ENCODE assay signal across 9 mouse cellular contexts in genomic region chr11:77486798-77487197, GRCm38 (mm10). TPM values are rescaled to one million over a fixed set of nuclear protein-coding genes. Genes with fewer than 3 reads are reported as not detected.
DNase-seq lines count a peak whose midpoint lies in the region; ATAC-seq lines count a peak whose summit lies in the region.
"Had no signal": no experiment of that assay in that cellular context is flagged by ENCODE, and none has a peak within 500 bp of the region (broad histone marks: within the 10 kb centered on the region; RNA-seq: fewer than 3 reads in every experiment).

No protein-coding gene starts in this region.

- WGBS in hindbrain, embryonic 16.5 days, result 26% methylated on average over 5 of the region's 5 CpGs
- 70% methylated on average over 5 of the region's 5 CpGs for WGBS in stomach, embryonic 16.5 days

- no peaks in the 10 kb centered on the region for H3K27me3 ChIP-seq in hindbrain, embryonic 16.5 days (replicated peaks; ENCODE audit: control insufficient read depth, insufficient read depth, low read length)
- H3K27me3 ChIP-seq in stomach, embryonic 16.5 days (ENCODE audit: control insufficient read depth, insufficient read depth, low read length), result no peaks in the 10 kb centered on the region

- peak overlapping the region; percentile 60 for H3K27ac ChIP-seq in hindbrain, embryonic 16.5 days (ENCODE audit: low read depth, low read length)
- H3K27ac ChIP-seq in stomach, embryonic 16.5 days (ENCODE audit: low read length), result no peak overlapping the region

- ATAC-seq in hindbrain, embryonic 16.5 days, result 0 out of 2 replicates have a peak, but pooled peaks have one; percentile 25
- no peak for ATAC-seq in stomach, embryonic 16.5 days (ENCODE audit: insufficient read depth, low FRiP score)
- no peak for ATAC-seq in monocyte, adult 5-6 weeks (replicated peaks; ENCODE audit: insufficient number of reproducible peaks, low FRiP score, low TSS enrichment, poor library complexity, severe bottlenecking)

- no peaks in the 10 kb centered on the region for H3K9me3 ChIP-seq in hindbrain, embryonic 16.5 days (ENCODE audit: control insufficient read depth, low read length)
- no peaks in the 10 kb centered on the region for H3K9me3 ChIP-seq in stomach, embryonic 16.5 days (replicated peaks; ENCODE audit: control insufficient read depth, low read length)

- H3K4me1 ChIP-seq in hindbrain, embryonic 16.5 days (ENCODE audit: control insufficient read depth, insufficient read depth, low read depth, low read length), result peaks cover 55% of the 10 kb centered on the region
- peaks cover 43% of the 10 kb centered on the region for H3K4me1 ChIP-seq in stomach, embryonic 16.5 days (ENCODE audit: control insufficient read depth, insufficient read depth, low read length)

- peak overlapping the region; percentile 23 for H3K4me3 ChIP-seq in hindbrain, embryonic 16.5 days (ENCODE audit: low read length)
- no peak overlapping the region for H3K4me3 ChIP-seq in stomach, embryonic 16.5 days (replicated peaks; ENCODE audit: low read length)

- peak; percentile 89 for DNase-seq in heart, adult 11 months
- no peak for DNase-seq in heart, adult 8-10 months (ENCODE audit: low spot score)
- DNase-seq in retina, postnatal 1 day, result peak; percentile 49
- no peak for DNase-seq in retina, embryonic 14.5 days (ENCODE audit: low spot score)
- no peak for DNase-seq in thymus, postnatal 25 days
- DNase-seq: adrenal gland, postnatal 25 days had no signal

- no peaks in the 10 kb centered on the region for H3K36me3 ChIP-seq in hindbrain, embryonic 16.5 days (ENCODE audit: control insufficient read depth, insufficient read depth, low read length)
- H3K36me3 ChIP-seq in stomach, embryonic 16.5 days (ENCODE audit: control insufficient read depth, insufficient read depth, low read length), result no peaks in the 10 kb centered on the region

- peak overlapping the region; percentile 37 for H3K9ac ChIP-seq in hindbrain, embryonic 16.5 days (ENCODE audit: low read depth, low read length)
- H3K9ac ChIP-seq in stomach, embryonic 16.5 days (ENCODE audit: low read length), result peak overlapping the region; percentile 19; the same call in 1 of the 2 replicates

- peak overlapping the region; percentile 76 for H3K4me2 ChIP-seq in hindbrain, embryonic 16.5 days (ENCODE audit: low read length)
- H3K4me2 ChIP-seq in stomach, embryonic 16.5 days (ENCODE audit: low read depth, low read length), result no peak overlapping the region

RNA-seq across cellular contexts. Expression of gene Ankrd13b, which starts 2.7 kb away (rescaled TPM):
- 10 to 100 TPM in 2 of 4 experiments, 1 to 10 TPM in 2; 7.5 to 11.6 (median 9.9) TPM for total RNA-seq in heart, adult 8-10 months (2022)
- 23.3 and 30.4 TPM in 2 replicates for polyA plus RNA-seq in hindbrain, embryonic 16.5 days (2015; fragmentation: Nextera tagmentation; extraction: Ambion mirVana)
- 2.4 and 2.8 TPM in 2 replicates for polyA plus RNA-seq in stomach, embryonic 16.5 days (2015; fragmentation: Nextera tagmentation; extraction: Ambion mirVana)
- total RNA-seq in monocyte, adult 5-6 weeks (2017), result 0.58 TPM in 1 of 3 replicates, not detected in the others

RNA-seq across cellular contexts. Expression of gene Git1, which starts 6.6 kb away (rescaled TPM):
- 10 to 100 TPM; 53.5 to 63.3 (median 57.1) TPM for total RNA-seq in heart, adult 8-10 months (2022)
- polyA plus RNA-seq in hindbrain, embryonic 16.5 days (2015; fragmentation: Nextera tagmentation; extraction: Ambion mirVana), result 14.0 and 18.0 TPM in 2 replicates
- polyA plus RNA-seq in stomach, embryonic 16.5 days (2015; fragmentation: Nextera tagmentation; extraction: Ambion mirVana), result 7.9 and 9.1 TPM in 2 replicates
- 10.6 to 14.7 TPM (median 13.6 TPM) in 3 replicates for total RNA-seq in monocyte, adult 5-6 weeks (2017)

RNA-seq across cellular contexts. Expression of gene Coro6, which starts 24.6 kb away (rescaled TPM):
- 100 to 1,000 TPM; 221 to 251 (median 232) TPM for total RNA-seq in heart, adult 8-10 months (2022)
- 1.3 and 1.9 TPM in 2 replicates for polyA plus RNA-seq in hindbrain, embryonic 16.5 days (2015; fragmentation: Nextera tagmentation; extraction: Ambion mirVana)
- polyA plus RNA-seq in stomach, embryonic 16.5 days (2015; fragmentation: Nextera tagmentation; extraction: Ambion mirVana), result 0.12 and 2.0 TPM in 2 replicates
- 0.19 to 1.1 TPM in 2 of 3 replicates, not detected in the other for total RNA-seq in monocyte, adult 5-6 weeks (2017)

RNA-seq across cellular contexts. Expression of gene Abhd15, which starts 28.1 kb away (rescaled TPM):
- total RNA-seq in heart, adult 8-10 months (2022), result 1 to 10 TPM; 1.7 to 3.2 (median 2.2) TPM
- polyA plus RNA-seq in hindbrain, embryonic 16.5 days (2015; fragmentation: Nextera tagmentation; extraction: Ambion mirVana), result 2.2 and 2.9 TPM in 2 replicates
- 3.2 and 4.2 TPM in 2 replicates for polyA plus RNA-seq in stomach, embryonic 16.5 days (2015; fragmentation: Nextera tagmentation; extraction: Ambion mirVana)
- 3.7 to 13.8 TPM (median 7.7 TPM) in 3 replicates for total RNA-seq in monocyte, adult 5-6 weeks (2017)

RNA-seq across cellular contexts. Expression of gene Trp53i13, which starts 29.0 kb away (rescaled TPM):
- 10 to 100 TPM; 10.5 to 12.4 (median 11.4) TPM for total RNA-seq in heart, adult 8-10 months (2022)
- polyA plus RNA-seq in hindbrain, embryonic 16.5 days (2015; fragmentation: Nextera tagmentation; extraction: Ambion mirVana), result 13.8 and 17.6 TPM in 2 replicates
- polyA plus RNA-seq in stomach, embryonic 16.5 days (2015; fragmentation: Nextera tagmentation; extraction: Ambion mirVana), result 25.1 and 25.5 TPM in 2 replicates
- total RNA-seq in monocyte, adult 5-6 weeks (2017), result 0.68 TPM in 1 of 3 replicates, not detected in the others

Comparison
In these comparisons a context has a peak if more than half of its experiments do, and no peak if none do; other contexts are left out.
1. DNase-seq: peak in heart, adult 11 months (single experiment) and retina, postnatal 1 day (single experiment); none in heart, adult 8-10 months (single experiment), retina, embryonic 14.5 days (single experiment) and thymus, postnatal 25 days (single experiment).
2. RNA of gene Coro6, which starts 24.6 kb away (total RNA-seq): 221 to 251 TPM in heart, adult 8-10 months; 0.19 to 1.1 TPM in monocyte, adult 5-6 weeks; every median in the first group is over 100 times any median in the second.